16 mouse cellular contexts compared by ENCODE assay signal in the genomic region with DNA sequence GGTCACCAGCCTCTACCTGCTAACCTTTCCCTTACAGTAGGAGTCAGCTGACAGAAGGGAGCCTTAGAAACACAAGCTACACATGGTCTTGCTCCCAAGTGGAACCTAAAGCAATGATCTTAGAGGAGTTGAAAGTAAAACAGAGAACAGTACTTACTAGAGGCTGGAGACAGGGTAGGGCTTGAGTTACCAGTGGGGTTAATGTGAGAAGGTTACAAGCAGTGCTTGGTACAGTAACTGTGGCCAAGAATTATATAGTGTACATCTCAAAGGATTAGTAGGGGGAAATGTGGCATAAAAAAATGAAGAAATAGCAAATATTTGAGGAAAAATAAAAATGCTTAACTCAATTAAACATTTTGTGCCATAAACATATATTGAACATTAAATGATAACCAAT.
"Had no signal": no experiment of that assay in that cellular context is flagged by ENCODE, and none has a peak within 500 bp of the region (broad histone marks: within the 10 kb centered on the region; RNA-seq: fewer than 3 reads in every experiment).

No protein-coding gene starts in this region.

- H3K27me3 ChIP-seq: liver, embryonic 15.5 days; lung, embryonic 15.5 days; megakaryocyte, embryonic 14.5 days; midbrain, embryonic 12.5 days; neural tube, embryonic 12.5 days; stomach, embryonic 15.5 days had no signal

- DNase-seq: liver, postnatal 0 days; lung, adult 2 months; lung, postnatal 14 days; lung, postnatal 36 days; thymus, adult 18-20 months; thymus, postnatal 14 days; thymus, postnatal 4 days had no signal

- H3K36me3 ChIP-seq: liver, embryonic 15.5 days; lung, embryonic 15.5 days; midbrain, embryonic 12.5 days; neural tube, embryonic 12.5 days; stomach, embryonic 15.5 days had no signal

- H3K9me3 ChIP-seq: liver, embryonic 15.5 days; lung, embryonic 15.5 days; midbrain, embryonic 12.5 days; neural tube, embryonic 12.5 days; stomach, embryonic 15.5 days had no signal

- H3K4me1 ChIP-seq: liver, embryonic 15.5 days; megakaryocyte, embryonic 14.5 days; neural tube, embryonic 12.5 days; stomach, embryonic 15.5 days had no signal

- H3K4me3 ChIP-seq: liver, embryonic 15.5 days; lung, embryonic 15.5 days; megakaryocyte, embryonic 14.5 days; midbrain, embryonic 12.5 days; neural tube, embryonic 12.5 days; stomach, embryonic 15.5 days had no signal

- H3K9ac ChIP-seq: liver, embryonic 15.5 days; liver, postnatal 0 days; lung, embryonic 15.5 days; midbrain, embryonic 12.5 days; neural tube, embryonic 12.5 days; stomach, embryonic 15.5 days had no signal

- ATAC-seq: liver, postnatal 0 days; lung, postnatal 0 days had no signal

- H3K27ac ChIP-seq: liver, embryonic 15.5 days; lung, embryonic 15.5 days; macrophage; midbrain, embryonic 12.5 days; neural tube, embryonic 12.5 days; stomach, embryonic 15.5 days; stomach, postnatal 0 days had no signal

- H3K4me2 ChIP-seq: liver, embryonic 15.5 days; lung, embryonic 15.5 days; midbrain, embryonic 12.5 days; neural tube, embryonic 12.5 days; stomach, embryonic 15.5 days had no signal
